Mouse (Mus musculus) cerebellum, postnatal 25 days (tissue): ENCODE data around the gene Flrt1.

Experiments used
- DNase-seq, 2 experiments: peaks; one replicate each; pipeline ENCODE4 v3.0.0; 2021; ENCODE audit warnings: mixed read lengths in 2 of 2

The Flrt1 gene

GRCm38 (mm10) chr19:7105544-7105943 lies at the start of gene Flrt1:
Gene Flrt1 (minus strand): TSS chr19:7105729.
- no peak for DNase-seq

GRCm38 (mm10) chr19:7155196-7155595 lies 49.7 kb upstream of the Flrt1 start:
- DNase-seq: peak in 1 of 2 experiments; percentile 46

GRCm38 (mm10) chr19:7153232-7153631 lies 47.7 kb upstream of the Flrt1 start:
- DNase-seq: no peak

GRCm38 (mm10) chr19:7151927-7152653 lies 46.6 kb upstream of the Flrt1 start:
- DNase-seq: no peak

- DNase-seq: no peak
Measured at GRCm38 (mm10) chr19:7151300-7151926, 45.9 kb upstream of the Flrt1 start.

- DNase-seq: no peak
Measured at GRCm38 (mm10) chr19:7149158-7149685, 43.7 kb upstream of the Flrt1 start.

- peak in 1 of 2 experiments; percentile 57 for DNase-seq
Measured at GRCm38 (mm10) chr19:7148541-7149085, 43.1 kb upstream of the Flrt1 start.

GRCm38 (mm10) chr19:7148096-7148495 lies 42.6 kb upstream of the Flrt1 start:
- DNase-seq: no peak

- DNase-seq: no peak
Measured at GRCm38 (mm10) chr19:7146376-7146775, 40.8 kb upstream of the Flrt1 start.

- DNase-seq: no peak
Measured at GRCm38 (mm10) chr19:7144458-7144857, 38.9 kb upstream of the Flrt1 start.

GRCm38 (mm10) chr19:7143854-7144253 lies 38.3 kb upstream of the Flrt1 start:
- DNase-seq: peak; percentile 62 to 73

- no peak for DNase-seq
Measured at GRCm38 (mm10) chr19:7142207-7142915, 36.8 kb upstream of the Flrt1 start.

- no peak for DNase-seq
Measured at GRCm38 (mm10) chr19:7140856-7141421, 35.4 kb upstream of the Flrt1 start.

GRCm38 (mm10) chr19:7140373-7140772 lies 34.8 kb upstream of the Flrt1 start:
- no peak for DNase-seq

- DNase-seq: no peak
Measured at GRCm38 (mm10) chr19:7139321-7139720, 33.8 kb upstream of the Flrt1 start.

GRCm38 (mm10) chr19:7138327-7138726 lies 32.8 kb upstream of the Flrt1 start:
- DNase-seq: no peak

- peak in 1 of 2 experiments; percentile 42 for DNase-seq
Measured at GRCm38 (mm10) chr19:7136714-7137498, 31.4 kb upstream of the Flrt1 start.

- DNase-seq: peak; percentile 78 to 83
Measured at GRCm38 (mm10) chr19:7136016-7136415, 30.5 kb upstream of the Flrt1 start.

GRCm38 (mm10) chr19:7135525-7135924 lies 30.0 kb upstream of the Flrt1 start:
- DNase-seq: peak; percentile 52 to 63

- DNase-seq: peak in 1 of 2 experiments; percentile 46
Measured at GRCm38 (mm10) chr19:7134631-7135091, 29.1 kb upstream of the Flrt1 start.

GRCm38 (mm10) chr19:7133436-7133835 lies 27.9 kb upstream of the Flrt1 start:
- peak in 1 of 2 experiments; percentile 54 for DNase-seq

GRCm38 (mm10) chr19:7130317-7130716 lies 24.8 kb upstream of the Flrt1 start:
- DNase-seq: no peak
